Mouse (Mus musculus) limb, embryonic 15.5 days (tissue): Measurements from ENCODE around the gene Slc6a6. TPM values are rescaled to one million over a fixed set of nuclear protein-coding genes. Genes with fewer than 3 reads are reported as not detected.

Experiments
- ATAC-seq: fragments of 200-750 bp; cut with Nextera tagmentation; 2 replicates; pipeline ENCODE4 v1.8.0; 2017; ENCODE audit warnings: low read depth, moderate TSS enrichment; ENCODE audit not compliant: insufficient number of reproducible peaks, low FRiP score, low TSS enrichment
- H3K27ac ChIP-seq: fragments of 300-500 bp; sonication (generic); 2 replicates; pipeline ENCODE4 v1.5.1; 2015; ENCODE audit warnings: moderate library complexity, mild to moderate bottlenecking, inconsistent platforms
- H3K27me3 ChIP-seq: fragments of 300-500 bp; sonication (generic); 2 replicates; pipeline ENCODE4 v1.6.1; 2015; ENCODE audit warnings: inconsistent platforms
- H3K36me3 ChIP-seq: fragments of 300-500 bp; sonication (generic); 2 replicates; pipeline ENCODE4 v1.6.1; 2015; ENCODE audit warnings: inconsistent platforms
- H3K4me1 ChIP-seq: fragments of 300-500 bp; sonication (generic); 2 replicates; pipeline ENCODE4 v1.6.1; 2015; ENCODE audit warnings: inconsistent platforms
- H3K4me2 ChIP-seq: fragments of 300-500 bp; sonication (generic); 2 replicates; pipeline ENCODE4 v1.6.1; 2015; ENCODE audit warnings: mild to moderate bottlenecking, inconsistent platforms
- H3K4me3 ChIP-seq: fragments of 300-500 bp; sonication (generic); 2 replicates; pipeline ENCODE4 v1.5.1; 2015; ENCODE audit warnings: mild to moderate bottlenecking, inconsistent platforms
- H3K9ac ChIP-seq: fragments of 300-500 bp; sonication (generic); 2 replicates; pipeline ENCODE4 v1.6.1; 2015; ENCODE audit warnings: inconsistent platforms
- H3K9me3 ChIP-seq: fragments of 300-500 bp; sonication (generic); 2 replicates; pipeline ENCODE4 v1.6.1; 2016; ENCODE audit warnings: inconsistent platforms
- WGBS: fragments of 180-500 bp; shearing (Covaris S2); methylation state at CpG from one replicate; pipeline ENCODE4 v1.1.7; 2015; 5-methylcytosine and 5-hydroxymethylcytosine counted together
- polyA plus RNA-seq: library from polyadenylated mRNA; unstranded; fragments of >200 nt; fragmentation: Nextera tagmentation; extraction: Ambion mirVana; gene quantifications from 2 replicates; pipeline ENCODE4 v1.2.1, GENCODE M21; 2015

The Slc6a6 gene
- polyA plus RNA-seq, 1 experiment from 2014 or later, result 46.8 TPM

DNA sequence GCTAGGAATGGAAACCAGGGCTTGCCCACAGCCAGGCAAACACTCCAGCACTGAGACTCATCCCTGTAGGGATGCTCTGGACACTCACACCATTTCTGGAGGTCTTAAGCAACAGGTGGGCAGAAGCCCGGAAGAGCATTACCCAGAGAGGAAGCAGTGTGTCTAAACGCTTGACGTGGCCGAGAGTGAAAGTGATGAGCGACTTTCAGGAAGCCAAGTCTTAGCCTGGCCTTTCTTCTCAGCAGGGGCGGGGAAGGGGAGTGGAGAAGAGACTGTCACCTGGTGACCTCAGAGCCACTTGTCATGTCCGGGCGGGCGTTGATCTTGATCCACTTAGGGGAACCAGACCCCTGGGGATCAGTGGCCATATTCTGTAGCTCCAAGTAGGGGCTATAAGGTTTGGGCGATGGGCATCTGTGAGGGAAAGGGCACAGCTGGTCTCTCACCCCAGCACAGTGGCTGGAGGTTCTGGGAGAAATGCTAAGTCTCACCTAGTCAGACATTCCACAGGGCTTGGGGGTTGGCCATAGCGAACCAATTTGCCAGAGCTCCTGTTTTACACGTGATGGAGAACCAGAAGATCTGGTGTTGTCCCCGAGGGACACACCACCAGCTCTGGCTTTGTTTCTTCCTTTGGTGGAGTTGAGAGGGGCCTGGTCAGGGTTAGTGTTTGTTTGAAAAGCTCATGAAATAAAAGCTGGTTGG, 22.4 kb downstream of the Slc6a6 start:
- no peak for ATAC-seq
- 55% methylated on average over 13 of the region's 13 CpGs for WGBS
- H3K27me3 ChIP-seq, result no peaks in the 10 kb centered on the region
- H3K27ac ChIP-seq, result no peak overlapping the region
- H3K4me3 ChIP-seq, result no peak overlapping the region
- peaks cover 42% of the 10 kb centered on the region for H3K36me3 ChIP-seq
- H3K4me2 ChIP-seq, result no peak overlapping the region
- H3K9me3 ChIP-seq, result no peaks in the 10 kb centered on the region
- H3K4me1 ChIP-seq, result peaks cover 7% of the 10 kb centered on the region
- no peak overlapping the region for H3K9ac ChIP-seq

DNA sequence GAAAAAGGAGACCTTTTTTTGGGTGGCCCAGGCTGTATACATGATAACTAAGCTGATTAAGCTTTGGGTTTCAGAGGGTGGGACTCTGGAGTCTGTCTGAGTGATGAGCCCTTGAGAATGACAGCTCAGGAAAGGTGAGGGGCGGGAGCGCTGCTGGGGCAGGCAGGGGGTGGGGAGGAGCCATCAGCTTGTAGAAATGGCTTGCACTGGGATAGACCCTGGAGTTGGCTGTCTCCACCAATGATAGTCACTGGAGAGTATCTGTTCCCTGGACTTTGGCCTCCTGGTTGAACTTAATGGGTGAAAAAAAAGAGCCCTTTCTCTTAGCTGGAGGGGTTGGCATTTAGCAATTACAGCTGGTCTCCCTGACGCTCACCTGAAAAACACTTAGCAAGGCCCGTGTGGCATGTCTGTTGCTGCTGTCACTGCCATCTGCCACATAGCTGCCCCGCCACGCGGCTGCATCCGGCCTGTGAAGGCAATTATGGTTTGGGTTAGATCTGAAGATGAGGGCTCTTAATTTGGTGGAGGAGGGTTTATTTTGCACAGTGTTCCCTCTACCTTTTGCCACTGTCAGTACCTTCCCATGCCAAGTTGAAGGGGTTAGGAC, 23.5 kb downstream of the Slc6a6 start:
- no peak overlapping the region for H3K4me2 ChIP-seq
- peaks cover 14% of the 10 kb centered on the region for H3K4me1 ChIP-seq
- peaks cover 42% of the 10 kb centered on the region for H3K36me3 ChIP-seq
- H3K27me3 ChIP-seq, result no peaks in the 10 kb centered on the region
- no peak overlapping the region for H3K27ac ChIP-seq
- no peak overlapping the region for H3K9ac ChIP-seq
- 84% methylated on average over 8 of the region's 8 CpGs for WGBS
- no peak for ATAC-seq
- H3K4me3 ChIP-seq, result no peak overlapping the region
- no peaks in the 10 kb centered on the region for H3K9me3 ChIP-seq

DNA sequence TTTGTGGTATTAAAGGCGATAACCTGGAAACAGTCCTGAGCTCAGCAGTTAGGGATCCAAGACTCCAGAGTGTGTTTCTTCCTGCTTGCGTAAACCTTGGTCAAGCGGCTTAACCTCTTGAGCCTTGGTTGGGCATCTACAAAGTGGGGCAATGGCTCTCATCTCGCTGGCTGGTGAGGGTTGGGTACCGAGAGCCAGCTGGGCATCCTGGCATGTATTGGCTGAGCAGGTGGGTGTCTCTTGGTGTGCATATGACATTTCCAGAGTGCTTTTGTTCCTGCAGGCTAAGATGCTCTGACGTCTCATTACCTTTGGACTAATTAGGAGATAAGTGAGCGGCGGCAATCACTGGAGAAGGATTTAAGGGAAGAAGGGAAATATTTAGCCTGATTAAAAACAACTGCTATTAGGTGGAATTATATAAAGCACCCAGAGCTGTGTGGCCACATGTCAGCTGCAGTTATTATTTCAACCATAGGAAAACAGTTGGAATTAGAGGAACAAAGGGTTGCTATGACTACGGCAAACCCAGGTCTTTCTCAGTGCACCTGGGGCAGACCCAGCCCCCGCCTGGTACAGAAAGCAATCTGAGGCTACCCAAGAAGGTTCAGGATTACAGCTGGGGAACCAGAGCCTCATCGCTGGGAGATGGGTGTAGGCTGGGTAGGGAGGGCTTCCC, 24.2 kb downstream of the Slc6a6 start:
- H3K4me1 ChIP-seq, result peaks cover 20% of the 10 kb centered on the region
- no peak for ATAC-seq
- H3K9me3 ChIP-seq, result no peaks in the 10 kb centered on the region
- peaks cover 37% of the 10 kb centered on the region for H3K36me3 ChIP-seq
- H3K27me3 ChIP-seq, result no peaks in the 10 kb centered on the region
- no peak overlapping the region for H3K27ac ChIP-seq
- 78% methylated on average over 11 of the region's 11 CpGs for WGBS
- no peak overlapping the region for H3K4me3 ChIP-seq
- no peak overlapping the region for H3K9ac ChIP-seq
- H3K4me2 ChIP-seq, result no peak overlapping the region

DNA sequence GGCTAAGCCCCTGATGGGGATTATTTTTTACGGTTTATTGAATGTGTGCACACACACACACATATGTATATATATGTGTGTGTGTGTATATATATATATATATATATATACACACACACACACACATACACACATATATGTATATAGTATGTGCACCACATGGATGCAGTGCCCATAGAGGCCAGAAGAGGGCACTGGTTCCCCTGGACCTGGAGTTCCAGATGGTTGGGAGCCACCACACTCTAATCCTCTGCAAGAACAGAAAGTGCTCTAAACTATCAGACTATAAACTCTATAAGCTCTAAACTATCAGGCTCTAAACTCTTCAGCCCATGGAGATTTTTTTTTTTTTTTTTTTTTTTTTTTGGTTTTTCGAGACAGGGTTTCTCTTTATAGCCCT, 25.1 kb downstream of the Slc6a6 start:
- Histone ChIP-seq H3K4me2 (no peak overlapping the region), H3K4me1 (peaks cover 25% of the 10 kb centered on the region), H3K27me3 (no peaks in the 10 kb centered on the region), H3K4me3 (no peak overlapping the region), H3K9ac (no peak overlapping the region), H3K27ac (no peak overlapping the region), H3K36me3 (peaks cover 29% of the 10 kb centered on the region), H3K9me3 (no peaks in the 10 kb centered on the region)
- 88% methylated on average over 2 of the region's 2 CpGs for WGBS
- ATAC-seq, result no peak

DNA sequence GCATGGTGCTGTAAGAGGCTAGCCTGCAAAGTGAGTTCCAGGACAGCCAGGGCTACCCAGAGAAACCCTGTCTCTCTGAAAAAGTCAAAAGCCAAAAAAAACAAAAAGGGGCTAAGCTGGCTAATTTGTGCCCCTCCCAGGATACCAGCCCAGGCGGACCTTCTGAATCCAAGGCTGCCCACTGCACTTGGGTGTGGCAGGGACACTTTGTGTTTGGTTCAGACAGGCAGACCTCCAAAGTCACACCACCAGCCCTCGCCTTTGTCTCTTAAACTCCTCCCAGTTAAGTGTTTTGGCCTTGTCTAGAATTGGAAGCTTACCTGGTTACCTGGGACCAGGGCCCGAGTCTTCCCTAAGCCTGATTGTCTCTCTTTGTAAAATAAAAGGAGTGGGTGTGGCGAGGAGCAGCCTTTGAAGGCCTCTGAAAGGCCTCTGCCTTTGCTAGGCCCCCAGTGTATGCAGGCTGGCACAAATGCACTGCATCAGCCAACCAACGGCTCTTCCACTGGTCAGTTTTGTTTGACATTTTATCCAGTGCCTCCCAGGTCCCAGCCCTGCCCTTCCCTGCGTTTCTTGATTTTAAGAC, 26.6 kb downstream of the Slc6a6 start:
- Histone ChIP-seq H3K4me2 (no peak overlapping the region), H3K4me3 (no peak overlapping the region), H3K4me1 (peaks cover 25% of the 10 kb centered on the region), H3K9ac (no peak overlapping the region), H3K9me3 (no peaks in the 10 kb centered on the region), H3K36me3 (peaks cover 29% of the 10 kb centered on the region), H3K27ac (no peak overlapping the region), H3K27me3 (no peaks in the 10 kb centered on the region)
- ATAC-seq, result no peak
- WGBS, result 66% methylated on average over 6 of the region's 6 CpGs

DNA sequence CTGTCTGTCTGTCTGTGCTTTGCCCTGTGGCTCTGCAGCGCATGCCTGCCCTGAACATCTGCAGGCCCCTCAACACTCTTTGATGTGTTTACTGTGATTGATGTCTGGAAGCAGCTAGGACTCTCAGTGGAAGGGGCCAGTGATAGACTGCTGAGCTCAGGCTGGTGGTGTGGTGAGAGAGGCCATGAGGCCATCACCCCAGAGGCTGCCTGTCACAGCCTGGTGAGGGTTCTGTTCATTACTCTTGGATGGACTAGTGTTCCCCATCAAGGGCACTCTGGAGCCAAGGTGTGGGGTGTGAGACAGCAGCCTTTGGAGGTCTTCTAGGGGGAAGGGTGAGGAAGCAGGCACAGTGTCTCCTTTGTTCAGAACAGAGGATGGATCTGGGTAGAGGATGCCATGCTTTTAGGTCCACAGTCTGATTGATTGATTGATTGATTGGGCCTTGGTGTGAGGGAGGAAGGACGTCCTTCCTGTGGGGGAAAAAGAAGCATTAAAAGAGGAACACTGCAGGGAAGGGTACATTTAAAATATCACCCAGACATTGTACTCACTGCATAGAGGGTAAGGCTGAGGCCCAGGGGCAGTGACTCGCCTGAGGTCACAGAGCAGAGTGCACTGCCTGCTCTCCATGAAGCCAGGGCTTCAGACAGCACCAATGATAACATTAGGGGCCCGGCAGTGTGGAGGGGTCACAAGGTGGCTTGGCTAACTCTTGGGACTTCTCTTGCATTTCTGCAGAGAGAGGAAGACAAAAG, 28.4 kb downstream of the Slc6a6 start:
- peaks cover 18% of the 10 kb centered on the region for H3K4me1 ChIP-seq
- H3K4me2 ChIP-seq, result no peak overlapping the region
- H3K27ac ChIP-seq, result no peak overlapping the region; the same call in 1 of the 2 replicates
- peaks cover 20% of the 10 kb centered on the region for H3K36me3 ChIP-seq
- 38% methylated on average over 4 of the region's 4 CpGs for WGBS
- no peaks in the 10 kb centered on the region for H3K27me3 ChIP-seq
- no peaks in the 10 kb centered on the region for H3K9me3 ChIP-seq
- H3K9ac ChIP-seq, result no peak overlapping the region
- no peak for ATAC-seq
- H3K4me3 ChIP-seq, result no peak overlapping the region

DNA sequence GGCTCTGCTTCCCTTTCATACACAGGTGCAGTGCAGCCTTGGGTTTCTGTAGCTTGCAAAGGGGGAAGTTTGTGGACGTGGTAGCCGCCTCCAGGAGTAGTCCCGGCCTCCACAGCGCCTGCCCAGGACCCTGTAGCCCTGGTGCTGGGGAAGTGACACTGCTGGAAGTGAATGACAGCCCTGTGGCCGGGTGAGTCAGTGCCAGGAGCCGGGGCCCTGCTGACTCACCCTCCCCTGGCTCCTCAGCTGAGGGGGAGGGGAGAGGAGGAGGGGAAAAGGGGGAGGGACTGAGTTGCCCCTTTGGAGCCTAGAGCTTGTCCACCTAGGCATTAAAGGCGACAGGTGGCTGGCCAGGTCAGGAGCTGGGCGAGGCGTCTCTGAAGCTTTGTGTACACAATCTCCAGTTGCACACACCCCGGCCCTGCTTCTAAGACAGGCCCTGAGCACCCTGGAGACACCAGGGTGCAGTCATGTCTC, 29.0 kb downstream of the Slc6a6 start:
- WGBS, result 18% methylated on average over 10 of the region's 10 CpGs
- Histone ChIP-seq H3K4me3 (no peak overlapping the region), H3K27ac (peak overlapping the region; percentile 17; the same call in 1 of the 2 replicates), H3K9me3 (no peaks in the 10 kb centered on the region), H3K4me2 (no peak overlapping the region), H3K27me3 (no peaks in the 10 kb centered on the region), H3K4me1 (peaks cover 18% of the 10 kb centered on the region), H3K9ac (no peak overlapping the region), H3K36me3 (peaks cover 20% of the 10 kb centered on the region)
- ATAC-seq, result peak; percentile 62; the same call in 1 of the 2 replicates

DNA sequence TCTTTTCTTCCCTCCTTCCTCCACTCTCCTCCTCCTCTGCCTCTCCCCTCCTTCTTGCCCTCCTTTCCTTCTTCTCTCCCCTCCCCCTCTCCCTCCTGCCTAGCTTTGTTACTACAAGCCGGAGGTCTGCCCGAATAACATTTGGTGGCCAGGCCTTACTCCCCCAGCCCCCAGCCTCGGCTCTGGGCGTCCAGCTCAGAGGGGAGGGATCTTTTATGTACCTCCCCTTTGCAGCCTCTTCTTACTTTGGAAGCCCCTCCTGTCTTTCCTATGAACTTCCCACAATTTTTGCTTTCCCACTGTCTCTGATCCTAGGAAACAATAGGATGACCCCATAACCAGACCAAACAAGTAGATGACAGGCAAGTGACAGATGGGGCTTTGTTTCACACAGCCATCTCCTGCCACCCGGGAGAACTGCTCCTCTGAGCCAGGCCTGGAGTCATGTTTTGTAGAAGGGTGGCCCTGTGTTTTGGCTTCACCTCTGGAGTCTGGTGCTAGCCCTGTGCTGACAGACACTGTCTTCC, 29.6 kb downstream of the Slc6a6 start:
- 13% methylated on average over 5 of the region's 5 CpGs for WGBS
- ATAC-seq, result no peak
- Histone ChIP-seq H3K4me2 (no peak overlapping the region), H3K9ac (no peak overlapping the region), H3K4me3 (no peak overlapping the region), H3K9me3 (no peaks in the 10 kb centered on the region), H3K27me3 (no peaks in the 10 kb centered on the region), H3K4me1 (peaks cover 22% of the 10 kb centered on the region), H3K36me3 (peaks cover 17% of the 10 kb centered on the region), H3K27ac (0 out of 2 replicates have a peak overlapping the region, but pooled peaks have one; percentile 17)

DNA sequence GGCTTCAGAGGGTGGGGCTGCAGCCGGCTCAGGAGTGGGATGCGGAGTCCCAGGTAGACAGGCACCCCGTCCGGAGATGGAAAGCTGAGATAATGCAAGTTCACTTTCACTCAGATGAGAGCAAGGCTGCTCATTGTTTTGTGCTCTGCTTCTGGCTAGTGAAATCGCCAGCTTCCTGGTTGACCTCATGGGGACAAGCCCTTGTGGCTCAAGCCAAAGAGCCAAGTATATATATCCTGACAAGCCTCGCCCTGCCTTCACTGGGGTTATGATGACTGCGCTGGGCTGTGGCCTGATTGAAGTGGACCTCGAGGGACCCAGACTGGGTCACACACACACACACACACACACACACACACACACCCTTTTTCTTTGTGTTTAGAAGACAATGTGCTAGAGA, 31.2 kb downstream of the Slc6a6 start:
- Histone ChIP-seq H3K4me2 (no peak overlapping the region), H3K9me3 (no peaks in the 10 kb centered on the region), H3K4me3 (no peak overlapping the region), H3K36me3 (peaks cover 12% of the 10 kb centered on the region), H3K9ac (no peak overlapping the region), H3K27me3 (no peaks in the 10 kb centered on the region), H3K4me1 (peaks cover 37% of the 10 kb centered on the region), H3K27ac (peak overlapping the region; percentile 22; the same call in 1 of the 2 replicates)
- 86% methylated on average over 8 of the region's 8 CpGs for WGBS
- no peak for ATAC-seq

DNA sequence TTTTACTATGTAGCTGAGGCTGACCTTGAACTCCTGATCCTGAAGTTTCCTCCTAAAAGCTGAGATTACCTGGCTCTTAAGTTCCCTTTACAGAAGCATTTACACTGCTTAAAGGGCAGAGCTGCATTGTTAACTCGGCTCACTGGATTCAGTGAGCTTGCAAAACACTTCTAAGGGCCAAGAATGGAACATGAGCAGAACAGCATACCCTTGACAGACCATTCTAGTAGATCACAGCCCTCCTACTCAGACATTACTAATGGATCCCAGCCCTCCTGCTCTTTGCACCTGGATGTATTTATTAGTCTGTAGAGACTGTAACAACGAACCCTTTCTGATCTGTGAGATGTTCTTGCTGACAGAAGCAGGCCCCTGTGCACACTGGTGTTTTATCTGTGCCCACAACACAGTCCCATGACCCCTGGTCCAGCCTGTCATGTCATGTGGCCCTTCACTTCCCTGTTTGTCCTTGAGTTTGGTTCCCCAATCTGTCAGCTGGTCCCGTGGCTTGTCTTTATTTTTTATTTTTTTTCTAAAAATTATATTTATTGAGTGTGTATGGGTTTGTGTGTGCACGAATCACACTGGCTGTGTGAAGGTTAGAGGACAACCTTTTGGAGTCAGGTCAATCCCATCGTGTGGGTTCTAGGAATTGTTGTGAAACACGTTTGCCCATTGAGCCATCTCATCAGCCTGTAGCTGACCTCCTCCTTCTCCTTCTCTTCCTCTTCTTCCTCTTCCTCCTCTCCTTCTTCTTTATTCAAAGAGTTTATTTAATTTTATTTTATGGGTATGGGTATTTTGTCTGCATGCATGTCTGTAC, 32.3 kb downstream of the Slc6a6 start:
- Histone ChIP-seq H3K4me3 (no peak overlapping the region), H3K27me3 (no peaks in the 10 kb centered on the region), H3K36me3 (peaks cover 12% of the 10 kb centered on the region), H3K27ac (no peak overlapping the region), H3K9ac (no peak overlapping the region), H3K9me3 (no peaks in the 10 kb centered on the region), H3K4me2 (no peak overlapping the region), H3K4me1 (peaks cover 47% of the 10 kb centered on the region)
- no peak for ATAC-seq
- WGBS, result 64% methylated on average over 6 of the region's 6 CpGs
